Mouse (Mus musculus) gastrocnemius, adult 8-10 months (tissue): Measurements from ENCODE around the gene Faah. TPM values are rescaled to one million over a fixed set of nuclear protein-coding genes. Genes with fewer than 3 reads are reported as not detected.

Experiments
- DNase-seq, 2 experiments: peaks; one replicate each; pipeline ENCODE4 v3.0.0; 2022; ENCODE audit warnings: low spot score in 2 of 2
- total RNA-seq, 4 experiments: library from RNA; stranded (reverse); gene quantifications; 2 replicates each; pipeline ENCODE4 v1.2.4; 2022

Gene Faah
- total RNA-seq, 4 experiments from 2014 or later = 0.07 to 0.35 (median 0.12) TPM; not detected in 1

- peak in 1 of 2 experiments; percentile 20 for DNase-seq
Observed at GRCm38 (mm10) chr4:115952758-115953157, 65.0 kb downstream of the Faah start.

GRCm38 (mm10) chr4:115943669-115944314, 73.9 kb downstream of the Faah start:
- no peak for DNase-seq

GRCm38 (mm10) chr4:115941242-115941820, 76.4 kb downstream of the Faah start:
- no peak for DNase-seq

GRCm38 (mm10) chr4:115940681-115941080, 77.0 kb downstream of the Faah start:
- no peak for DNase-seq

- DNase-seq = no peak
Observed at GRCm38 (mm10) chr4:115939295-115940102, 78.2 kb downstream of the Faah start, which contains the start of gene Dmbx1. Gene Dmbx1, minus strand, starts transcription at chr4:115939926.

- no peak for DNase-seq
Observed at GRCm38 (mm10) chr4:115938276-115939160, 79.2 kb downstream of the Faah start.

- no peak for DNase-seq
Observed at GRCm38 (mm10) chr4:115937061-115937976, 80.4 kb downstream of the Faah start.

GRCm38 (mm10) chr4:115936646-115937045, 81.1 kb downstream of the Faah start:
- no peak for DNase-seq

GRCm38 (mm10) chr4:115935835-115936581, 81.7 kb downstream of the Faah start:
- no peak for DNase-seq

- DNase-seq = no peak
Observed at GRCm38 (mm10) chr4:115931556-115932088, 86.1 kb downstream of the Faah start.

- DNase-seq = no peak
Observed at GRCm38 (mm10) chr4:115927637-115928036, 90.1 kb downstream of the Faah start.

GRCm38 (mm10) chr4:115923262-115923880, 94.4 kb downstream of the Faah start:
- no peak for DNase-seq

- DNase-seq = no peak
Observed at GRCm38 (mm10) chr4:115922688-115923087, 95.0 kb downstream of the Faah start.

GRCm38 (mm10) chr4:115919911-115920310, 97.8 kb downstream of the Faah start:
- DNase-seq = no peak

Other genes starting within 250 kb of the Faah start
- gene Tex38, start 236.9 kb downstream of the Faah start, total RNA-seq = 1 to 10 TPM; 1.8 to 4.8 (median 3.5) TPM
- 10 to 100 TPM; 48.3 to 67.5 (median 55.6) TPM for gene Atpaf1, start 233.1 kb downstream of the Faah start, total RNA-seq
- 1 to 10 TPM; 1.5 to 4.3 (median 2.1) TPM for gene Mob3c, start 189.8 kb downstream of the Faah start, total RNA-seq
- gene Mknk1, start 178.7 kb downstream of the Faah start, total RNA-seq = 10 to 100 TPM; 25.5 to 37.8 (median 27.8) TPM
- gene Kncn, start 133.5 kb downstream of the Faah start, total RNA-seq = not detected
- gene 6430628N08Rik, start 127.3 kb downstream of the Faah start, total RNA-seq = not detected
- not detected for gene Dmbx1, start 78.0 kb downstream of the Faah start, total RNA-seq
- 10 to 100 TPM; 13.3 to 13.5 (median 13.4) TPM for gene Nsun4, start 36.0 kb upstream of the Faah start, total RNA-seq
- gene Uqcrh, start 57.1 kb upstream of the Faah start, total RNA-seq = 100 to 1,000 TPM; 732 to 881 (median 822) TPM
- gene Lrrc41, start 57.3 kb upstream of the Faah start, total RNA-seq = 10 to 100 TPM; 16.3 to 22.4 (median 18.6) TPM
- under 1 TPM; 0.18 to 0.46 (median 0.27) TPM for gene Rad54l, start 105.8 kb upstream of the Faah start, total RNA-seq
- gene Pomgnt1, start 105.9 kb upstream of the Faah start, total RNA-seq = 10 to 100 TPM; 50.0 to 51.9 (median 50.8) TPM
- 1 to 10 TPM; 4.4 to 7.7 (median 6.9) TPM for gene Lurap1, start 133.4 kb upstream of the Faah start, total RNA-seq
- gene Tspan1, start 149.7 kb upstream of the Faah start, total RNA-seq = not detected
- gene 1700042G07Rik, start 155.4 kb upstream of the Faah start, total RNA-seq = not detected
- gene Gm49337, start 155.5 kb upstream of the Faah start, total RNA-seq = 1 to 10 TPM in 1 of 4 experiments, under 1 TPM in 1, not detected in 2; 0.32 to 1.4 TPM
- gene Pik3r3, start 203.7 kb upstream of the Faah start, total RNA-seq = 1 to 10 TPM; 3.7 to 8.2 (median 5.5) TPM